Mouse (Mus musculus): Measurements from ENCODE around the gene Zc3h7b. TPM values are rescaled to one million over a fixed set of nuclear protein-coding genes. Genes with fewer than 3 reads are reported as not detected.

Zc3h7b gene
- polyA plus RNA-seq, 1 experiment, result 67.0 TPM

GRCm38 (mm10) chr15:81805624-81806023, 60.8 kb downstream of the Zc3h7b start:
- Histone ChIP-seq H3K4me3 (replicated peaks; ENCODE audit: insufficient read depth, low read depth, low read length) (no peak overlapping the region), H3K27me3 (ENCODE audit: control insufficient read depth, insufficient read depth, low read length) (no peaks in the 10 kb centered on the region), H3K4me1 (ENCODE audit: control insufficient read depth, insufficient read depth, low read length) (peaks cover 35% of the 10 kb centered on the region), H3K27ac (ENCODE audit: insufficient read depth, low read length) (peak overlapping the region; percentile 95; the same call in 1 of the 2 replicates)
- WGBS, result 16% methylated on average over 6 of the region's 6 CpGs
- TF ChIP-seq CTCF (IDR thresholded peaks at IDR 0.05; ENCODE audit: borderline replicate concordance, insufficient read depth, low read depth, low read length) (no peak), POLR2A (IDR thresholded peaks at IDR 0.05; ENCODE audit: borderline replicate concordance, insufficient read depth, low read length) (no peak)
- peak in 1 of 2 experiments; percentile 45 for DNase-seq

- TF ChIP-seq CTCF (IDR thresholded peaks at IDR 0.05; ENCODE audit: borderline replicate concordance, insufficient read depth, low read depth, low read length) (no peak), POLR2A (IDR thresholded peaks at IDR 0.05; ENCODE audit: borderline replicate concordance, insufficient read depth, low read length) (no peak)
- DNase-seq, result no peak
- H3K27ac ChIP-seq (ENCODE audit: insufficient read depth, low read length), result no peak overlapping the region
- no peak overlapping the region for H3K4me3 ChIP-seq (replicated peaks; ENCODE audit: insufficient read depth, low read depth, low read length)
- H3K4me1 ChIP-seq (ENCODE audit: control insufficient read depth, insufficient read depth, low read length), result peaks cover 35% of the 10 kb centered on the region
- no peaks in the 10 kb centered on the region for H3K27me3 ChIP-seq (ENCODE audit: control insufficient read depth, insufficient read depth, low read length)
- 49% methylated on average over 4 of the region's 4 CpGs for WGBS
These were observed 62.0 kb downstream of the Zc3h7b start for GRCm38 (mm10) chr15:81806621-81807404.

GRCm38 (mm10) chr15:81808799-81809198, 63.9 kb downstream of the Zc3h7b start:
- no peaks in the 10 kb centered on the region for H3K27me3 ChIP-seq (ENCODE audit: control insufficient read depth, insufficient read depth, low read length)
- WGBS, result 71% methylated on average over 2 of the region's 2 CpGs
- no peak for TF ChIP-seq POLR2A (IDR thresholded peaks at IDR 0.05; ENCODE audit: borderline replicate concordance, insufficient read depth, low read length)
- TF ChIP-seq CTCF (IDR thresholded peaks at IDR 0.05; ENCODE audit: borderline replicate concordance, insufficient read depth, low read depth, low read length), result no peak
- DNase-seq, result no peak
- H3K4me1 ChIP-seq (ENCODE audit: control insufficient read depth, insufficient read depth, low read length), result peaks cover 39% of the 10 kb centered on the region
- H3K27ac ChIP-seq (ENCODE audit: insufficient read depth, low read length), result peak overlapping the region; percentile 27; the same call in 1 of the 2 replicates
- no peak overlapping the region for H3K4me3 ChIP-seq (replicated peaks; ENCODE audit: insufficient read depth, low read depth, low read length)

GRCm38 (mm10) chr15:81809550-81809949, 64.7 kb downstream of the Zc3h7b start:
- TF ChIP-seq CTCF (IDR thresholded peaks at IDR 0.05; ENCODE audit: borderline replicate concordance, insufficient read depth, low read depth, low read length), result no peak
- TF ChIP-seq POLR2A (IDR thresholded peaks at IDR 0.05; ENCODE audit: borderline replicate concordance, insufficient read depth, low read length), result no peak
- Histone ChIP-seq H3K27ac (ENCODE audit: insufficient read depth, low read length) (peak overlapping the region; percentile 96; the same call in 1 of the 2 replicates), H3K27me3 (ENCODE audit: control insufficient read depth, insufficient read depth, low read length) (no peaks in the 10 kb centered on the region), H3K4me1 (ENCODE audit: control insufficient read depth, insufficient read depth, low read length) (peaks cover 39% of the 10 kb centered on the region; the same call in 1 of the 2 replicates), H3K4me3 (replicated peaks; ENCODE audit: insufficient read depth, low read depth, low read length) (no peak overlapping the region)
- no peak for DNase-seq
- 29% methylated on average over 1 of the region's 1 CpGs for WGBS

GRCm38 (mm10) chr15:81810150-81810549, 65.3 kb downstream of the Zc3h7b start:
- peak overlapping the region; percentile 96 for H3K27ac ChIP-seq (ENCODE audit: insufficient read depth, low read length)
- no peaks in the 10 kb centered on the region for H3K27me3 ChIP-seq (ENCODE audit: control insufficient read depth, insufficient read depth, low read length)
- peak overlapping the region; percentile 72 for H3K4me3 ChIP-seq (replicated peaks; ENCODE audit: insufficient read depth, low read depth, low read length)
- under 1% methylated on average over 10 of the region's 10 CpGs for whole genome bisulfite sequencing
- TF ChIP-seq CTCF (IDR thresholded peaks at IDR 0.05; ENCODE audit: borderline replicate concordance, insufficient read depth, low read depth, low read length) (no peak), POLR2A (IDR thresholded peaks at IDR 0.05; ENCODE audit: borderline replicate concordance, insufficient read depth, low read length) (peak; percentile 63; the same call in 1 of the 2 replicates)
- peak; percentile 78 to 88 for DNase-seq
- peaks cover 45% of the 10 kb centered on the region for H3K4me1 ChIP-seq (ENCODE audit: control insufficient read depth, insufficient read depth, low read length)

- Histone ChIP-seq H3K4me3 (replicated peaks; ENCODE audit: insufficient read depth, low read depth, low read length) (peak overlapping the region; percentile 81), H3K27ac (ENCODE audit: insufficient read depth, low read length) (peak overlapping the region; percentile 98), H3K4me1 (ENCODE audit: control insufficient read depth, insufficient read depth, low read length) (peaks cover 42% of the 10 kb centered on the region), H3K27me3 (ENCODE audit: control insufficient read depth, insufficient read depth, low read length) (no peaks in the 10 kb centered on the region)
- peak; percentile 97 to 99 for DNase-seq
- WGBS, result under 1% methylated on average over 88 of the region's 89 CpGs
- TF ChIP-seq CTCF (IDR thresholded peaks at IDR 0.05; ENCODE audit: borderline replicate concordance, insufficient read depth, low read depth, low read length), result no peak
- peak; percentile 82 for TF ChIP-seq POLR2A (IDR thresholded peaks at IDR 0.05; ENCODE audit: borderline replicate concordance, insufficient read depth, low read length)
These were observed 66.1 kb downstream of the Zc3h7b start for GRCm38 (mm10) chr15:81810671-81811598.

GRCm38 (mm10) chr15:81811599-81811996, 66.7 kb downstream of the Zc3h7b start:
- DNase-seq, result no peak
- Histone ChIP-seq H3K4me1 (ENCODE audit: control insufficient read depth, insufficient read depth, low read length) (peaks cover 36% of the 10 kb centered on the region), H3K4me3 (replicated peaks; ENCODE audit: insufficient read depth, low read depth, low read length) (peak overlapping the region; percentile 58), H3K27me3 (ENCODE audit: control insufficient read depth, insufficient read depth, low read length) (no peaks in the 10 kb centered on the region), H3K27ac (ENCODE audit: insufficient read depth, low read length) (peak overlapping the region; percentile 82)
- 2% methylated on average over 24 of the region's 26 CpGs for WGBS
- TF ChIP-seq POLR2A (IDR thresholded peaks at IDR 0.05; ENCODE audit: borderline replicate concordance, insufficient read depth, low read length) (no peak), CTCF (IDR thresholded peaks at IDR 0.05; ENCODE audit: borderline replicate concordance, insufficient read depth, low read depth, low read length) (no peak)

Measured in cerebellum, adult 2 months (tissue).